Mouse (Mus musculus) v-Abl transformed pro-B cells (cell line): ENCODE measurements around the gene Atp23.
"Not testable (repeated sequence)": the region's sequence is repeated elsewhere in the genome, so short reads cannot be mapped to it uniquely, and the experiment has no call there.

ENCODE experiments used
- in situ Hi-C, 2 experiments: fragments of 400-800 bp; cut with MboI; formaldehyde crosslinking; loops; one replicate each; pipeline ENCODE4 v1.15.1; 2025; ENCODE audit not compliant: unreplicated experiment in 2 of 2

Atp23 gene

GRCm38 (mm10) chr10:126827941-126828593 is 73.1 kb downstream of the Atp23 start:
- in situ Hi-C loops, result no loop called here

DNA sequence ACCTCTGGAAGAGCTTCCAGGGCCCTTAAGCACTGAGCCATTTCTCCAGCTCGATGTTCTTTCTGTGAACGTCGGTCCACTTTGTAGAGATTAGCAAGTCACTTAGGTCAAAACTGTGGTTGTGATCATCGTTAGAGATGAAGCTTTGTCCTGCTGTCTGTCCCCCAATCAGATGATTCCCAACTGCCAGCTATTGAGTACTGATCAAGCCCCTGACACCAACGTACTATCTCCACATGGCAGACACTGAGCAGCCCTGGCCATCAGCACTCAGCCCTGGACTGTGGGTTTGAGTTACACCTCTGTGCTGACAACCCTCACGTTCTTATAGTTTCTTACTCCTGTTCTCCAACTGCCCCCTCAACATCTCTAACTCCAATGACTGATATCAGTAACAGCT is 74.2 kb downstream of the Atp23 start:
- in situ Hi-C loops, result no loop called here

DNA sequence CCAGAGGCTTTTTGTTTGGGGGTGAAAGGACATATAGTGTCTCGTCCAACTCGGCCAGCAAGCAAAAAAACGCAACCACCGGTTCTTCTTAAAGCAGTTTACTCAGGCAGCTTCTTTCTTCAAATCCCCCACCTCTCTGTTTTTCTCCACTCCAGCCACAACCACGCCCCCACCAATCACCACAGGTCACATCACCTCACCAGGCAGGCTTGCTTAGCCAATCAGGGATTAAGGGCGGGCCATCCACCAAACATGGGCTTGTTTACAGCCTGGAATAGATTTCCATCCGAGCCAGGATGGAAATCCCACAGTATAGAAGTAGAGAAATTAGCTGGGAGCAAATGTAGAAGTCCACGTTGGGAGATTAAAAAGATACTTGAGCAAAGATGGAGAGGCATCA is 74.9 kb downstream of the Atp23 start:
- in situ Hi-C loops, result not testable (repeated sequence)

DNA sequence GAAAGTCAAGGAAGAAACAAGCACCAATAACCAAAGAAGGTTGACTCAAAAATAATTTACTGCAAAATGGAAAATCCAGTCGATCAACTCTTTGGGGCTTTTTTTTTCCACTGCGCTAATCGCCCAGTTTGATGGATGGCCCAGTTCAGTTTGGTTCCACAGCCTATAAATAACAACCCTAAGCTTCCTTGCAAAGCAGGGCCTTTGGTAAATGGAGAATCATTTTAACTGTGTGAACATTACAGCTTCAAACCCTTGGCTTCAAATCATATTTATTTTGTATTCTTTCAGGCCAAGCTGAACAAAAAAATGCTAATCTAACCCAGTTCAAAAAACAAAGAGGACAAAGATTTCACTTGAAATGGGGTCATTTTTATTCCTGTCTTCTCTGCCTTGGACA is 78.7 kb downstream of the Atp23 start:
- in situ Hi-C loops, result no loop called here
